Mouse (Mus musculus) liver, embryonic 16.5 days (tissue): ENCODE measurements around the gene Ubr3. TPM values are rescaled to one million over a fixed set of nuclear protein-coding genes. Genes with fewer than 3 reads are reported as not detected.
A peak's percentile ranks its signal among the peaks of the same experiment; 100 is the strongest.

Experiments
- ATAC-seq: fragments of 200-750 bp; cut with Nextera tagmentation; 2 replicates; pipeline ENCODE4 v1.8.0; 2017; ENCODE audit warnings: low read depth, mild to moderate bottlenecking, moderate number of reproducible peaks, moderate library complexity
- H3K27ac ChIP-seq: fragments of 300-500 bp; sonication (generic); 2 replicates; pipeline ENCODE4 v1.5.1; 2014; ENCODE audit warnings: mild to moderate bottlenecking, low read length
- H3K27me3 ChIP-seq: fragments of 300-500 bp; sonication (generic); 2 replicates; pipeline ENCODE4 v1.6.1; 2014; ENCODE audit warnings: low read depth, low read length, mixed read lengths; ENCODE audit not compliant: control insufficient read depth, insufficient read depth
- H3K36me3 ChIP-seq: fragments of 300-500 bp; sonication (generic); 2 replicates; pipeline ENCODE4 v1.6.1; 2014; ENCODE audit warnings: mild to moderate bottlenecking; ENCODE audit not compliant: control insufficient read depth, insufficient read depth
- H3K4me1 ChIP-seq: fragments of 300-500 bp; sonication (generic); 2 replicates; pipeline ENCODE4 v1.6.1; 2014; ENCODE audit warnings: low read depth, low read length, mixed read lengths; ENCODE audit not compliant: control insufficient read depth
- H3K4me2 ChIP-seq: fragments of 300-500 bp; sonication (generic); 2 replicates; pipeline ENCODE4 v1.6.1; 2014; ENCODE audit warnings: low read depth, low read length, mixed read lengths
- H3K4me3 ChIP-seq: fragments of 300-500 bp; sonication (generic); 2 replicates; pipeline ENCODE4 v1.5.1; 2014; ENCODE audit warnings: low read depth, mild to moderate bottlenecking, low read length
- H3K9ac ChIP-seq: fragments of 300-500 bp; sonication (generic); 2 replicates; pipeline ENCODE4 v1.6.1; 2014; ENCODE audit warnings: low read depth, low read length
- H3K9me3 ChIP-seq: fragments of 300-500 bp; sonication (generic); replicated peaks from 2 replicates; pipeline ENCODE4 v1.6.1; 2016; ENCODE audit warnings: low read length; ENCODE audit not compliant: control insufficient read depth
- WGBS: fragments of 180-500 bp; shearing (Covaris S2); extraction: QIAGEN DNeasy Blood & Tissue Kit; methylation state at CpG from one replicate; pipeline ENCODE4 v1.1.7; 2014; ENCODE audit not compliant: insufficient replicate concordance; 5-methylcytosine and 5-hydroxymethylcytosine counted together
- polyA plus RNA-seq: library from polyadenylated mRNA; unstranded; fragments of >200 nt; fragmentation: Nextera tagmentation; extraction: Ambion mirVana; gene quantifications from 2 replicates; pipeline ENCODE4 v1.2.1, GENCODE M21; 2015

Ubr3 gene
- polyA plus RNA-seq, 1 experiment from 2014 or later = 4.8 TPM

DNA sequence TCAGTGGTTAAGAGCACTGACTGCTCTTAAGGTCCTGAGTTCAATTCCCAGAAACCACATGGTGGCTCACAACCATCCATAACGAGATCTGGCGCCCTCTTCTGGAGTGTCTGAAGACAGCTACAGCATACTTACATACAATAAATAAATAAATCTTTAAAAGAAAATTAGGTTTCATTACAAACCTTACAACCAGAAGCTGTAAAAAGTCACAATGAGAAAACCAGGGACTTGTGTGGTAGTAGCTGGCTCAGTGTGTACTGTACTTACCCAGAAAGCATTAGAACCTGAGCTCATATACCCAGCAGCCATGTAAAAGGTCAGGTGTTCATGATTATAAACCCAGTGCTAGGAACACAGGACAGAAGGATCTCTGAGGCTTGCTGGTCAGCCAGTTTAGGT lies 13.1 kb upstream of the Ubr3 start:
- no peaks in the 10 kb centered on the region for H3K9me3 ChIP-seq
- H3K36me3 ChIP-seq = no peaks in the 10 kb centered on the region
- peak overlapping the region; percentile 90; the same call in 1 of the 2 replicates for H3K9ac ChIP-seq
- 35% methylated on average over 2 of the region's 2 CpGs for WGBS
- H3K27ac ChIP-seq = peak overlapping the region; percentile 86; the same call in 1 of the 2 replicates
- no peaks in the 10 kb centered on the region for H3K27me3 ChIP-seq
- peak overlapping the region; percentile 86 for H3K4me3 ChIP-seq
- peak overlapping the region; percentile 71 for H3K4me2 ChIP-seq
- peaks cover 7% of the 10 kb centered on the region for H3K4me1 ChIP-seq
- no peak for ATAC-seq

DNA sequence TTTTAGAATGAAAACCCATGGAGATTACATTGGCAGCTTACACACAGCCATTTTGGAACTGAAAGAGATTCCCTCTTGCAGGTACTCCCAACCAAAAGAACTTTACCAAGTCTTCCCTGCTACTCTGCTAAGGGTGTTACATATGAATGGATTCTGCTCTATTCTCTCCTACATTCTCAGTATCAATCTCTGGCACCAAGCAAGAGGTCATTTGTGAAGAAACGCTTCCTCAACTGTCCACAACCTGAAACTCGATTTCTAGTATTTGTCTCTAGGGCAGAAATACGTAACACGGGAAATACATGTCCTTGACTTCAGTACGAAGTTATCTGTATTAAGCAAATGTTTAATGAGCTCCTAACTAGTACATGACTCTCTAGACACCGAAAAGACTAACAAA lies 12.5 kb upstream of the Ubr3 start:
- Histone ChIP-seq H3K9ac (peak overlapping the region; percentile 90), H3K27ac (peak overlapping the region; percentile 86), H3K4me2 (peak overlapping the region; percentile 71), H3K36me3 (no peaks in the 10 kb centered on the region), H3K4me3 (peak overlapping the region; percentile 86), H3K27me3 (no peaks in the 10 kb centered on the region), H3K4me1 (peaks cover 7% of the 10 kb centered on the region), H3K9me3 (no peaks in the 10 kb centered on the region)
- WGBS = 21% methylated on average over 6 of the region's 6 CpGs
- no peak for ATAC-seq

DNA sequence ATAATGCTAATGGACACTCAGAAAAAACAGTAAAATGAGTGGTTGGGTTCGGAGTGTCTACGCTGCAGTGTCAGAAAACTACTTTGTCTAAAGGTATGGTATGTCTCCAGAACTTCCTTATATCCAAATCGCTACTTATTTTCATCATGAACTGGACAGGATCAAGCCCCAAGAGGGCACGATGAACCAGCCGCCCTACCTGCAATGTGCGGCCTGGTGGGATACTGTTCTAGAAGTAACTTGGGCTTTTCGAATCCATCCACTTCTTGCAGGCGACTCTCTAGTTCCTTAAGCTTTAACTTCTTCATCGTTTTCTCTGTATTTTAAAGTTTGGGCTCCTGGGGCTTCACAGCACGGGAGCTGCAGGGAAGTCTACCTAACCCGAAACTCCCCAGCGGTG lies 12.0 kb upstream of the Ubr3 start:
- H3K4me1 ChIP-seq = peaks cover 7% of the 10 kb centered on the region
- peak overlapping the region; percentile 86 for H3K27ac ChIP-seq
- no peaks in the 10 kb centered on the region for H3K9me3 ChIP-seq
- H3K4me3 ChIP-seq = peak overlapping the region; percentile 86
- peak overlapping the region; percentile 71 for H3K4me2 ChIP-seq
- no peaks in the 10 kb centered on the region for H3K36me3 ChIP-seq
- peak; percentile 53 for ATAC-seq
- 3% methylated on average over 12 of the region's 12 CpGs for WGBS
- H3K9ac ChIP-seq = peak overlapping the region; percentile 90
- no peaks in the 10 kb centered on the region for H3K27me3 ChIP-seq

DNA sequence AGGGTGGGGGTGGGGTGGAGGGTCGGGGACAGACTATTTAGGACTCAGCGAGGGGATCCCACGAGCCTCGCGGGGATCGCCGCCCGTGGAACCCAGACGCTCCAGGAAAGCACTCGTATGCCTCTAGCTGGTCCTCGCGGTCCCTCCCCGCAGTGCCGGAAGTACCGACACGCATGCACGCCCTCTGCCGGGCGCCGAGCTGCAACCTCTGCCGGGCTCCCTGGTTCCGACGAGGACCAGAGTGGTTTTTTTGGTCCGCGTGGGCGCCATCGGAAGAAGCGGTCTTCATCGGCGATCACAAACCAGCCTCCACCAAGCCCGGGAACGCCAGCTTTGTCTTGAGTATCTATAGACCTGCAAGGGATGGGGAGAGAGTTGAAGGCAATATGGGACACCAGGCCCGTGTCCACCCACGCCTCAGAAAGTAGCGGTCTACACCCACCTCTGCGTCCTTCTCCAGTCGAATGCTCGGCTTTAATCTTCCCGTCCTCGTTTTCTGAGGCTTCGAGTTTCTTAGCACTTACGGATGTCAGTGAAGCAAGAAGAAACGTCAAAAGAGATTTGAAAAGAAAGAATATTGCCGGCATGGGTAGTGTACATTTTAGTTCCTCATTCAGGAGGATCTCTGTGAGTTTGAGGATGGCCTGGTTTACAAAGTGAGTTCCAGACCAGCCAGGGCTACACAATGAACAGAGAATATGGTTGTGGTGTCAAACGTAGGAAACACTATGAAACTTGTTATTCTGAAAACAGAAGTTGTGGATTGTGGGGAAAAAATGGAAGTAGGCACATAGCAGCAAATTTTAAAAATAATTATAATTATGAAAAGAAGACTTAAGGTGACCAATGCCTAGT lies 11.4 kb upstream of the Ubr3 start, which contains the start of gene Mettl5:
TSS of gene Mettl5 (minus strand) at position 165 of the 855 bp plus-strand sequence.
- under 1% methylated on average over 45 of the region's 45 CpGs for WGBS
- Histone ChIP-seq H3K36me3 (no peaks in the 10 kb centered on the region), H3K4me3 (peak within 1 kb of the TSS; percentile 86), H3K27ac (peak within 1 kb of the TSS; percentile 86), H3K4me2 (peak within 1 kb of the TSS; percentile 71), H3K9me3 (no peaks in the 10 kb centered on the region), H3K4me1 (peaks cover 7% of the 10 kb centered on the region), H3K9ac (peak within 1 kb of the TSS; percentile 90), H3K27me3 (no peaks in the 10 kb centered on the region)
- ATAC-seq = peak; percentile 98

DNA sequence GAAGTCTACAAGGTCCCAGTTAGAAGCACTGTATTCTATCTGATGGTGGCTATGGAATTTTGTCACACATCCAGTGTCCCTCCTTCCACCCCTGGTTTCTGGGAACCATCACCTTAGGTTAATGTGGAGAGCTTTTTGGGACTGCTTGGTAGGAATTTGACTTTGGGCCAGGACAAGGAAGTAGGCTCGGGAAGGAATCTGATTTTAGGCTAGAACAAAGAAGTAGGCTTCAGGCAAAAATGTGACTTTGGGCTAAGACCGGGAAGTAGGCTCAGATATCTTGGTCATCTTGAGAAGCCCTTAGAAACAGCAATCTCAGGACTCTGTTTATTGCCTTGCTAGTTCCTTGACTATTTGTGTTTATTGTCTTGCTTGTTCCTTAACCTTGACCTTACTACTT lies 8.1 kb upstream of the Ubr3 start:
- H3K27ac ChIP-seq = no peak overlapping the region
- 47% methylated on average over 2 of the region's 2 CpGs for WGBS
- no peaks in the 10 kb centered on the region for H3K27me3 ChIP-seq
- H3K36me3 ChIP-seq = no peaks in the 10 kb centered on the region
- no peaks in the 10 kb centered on the region for H3K9me3 ChIP-seq
- no peak overlapping the region for H3K9ac ChIP-seq
- peaks cover 10% of the 10 kb centered on the region for H3K4me1 ChIP-seq
- no peak overlapping the region for H3K4me2 ChIP-seq
- no peak overlapping the region for H3K4me3 ChIP-seq
- ATAC-seq = no peak

DNA sequence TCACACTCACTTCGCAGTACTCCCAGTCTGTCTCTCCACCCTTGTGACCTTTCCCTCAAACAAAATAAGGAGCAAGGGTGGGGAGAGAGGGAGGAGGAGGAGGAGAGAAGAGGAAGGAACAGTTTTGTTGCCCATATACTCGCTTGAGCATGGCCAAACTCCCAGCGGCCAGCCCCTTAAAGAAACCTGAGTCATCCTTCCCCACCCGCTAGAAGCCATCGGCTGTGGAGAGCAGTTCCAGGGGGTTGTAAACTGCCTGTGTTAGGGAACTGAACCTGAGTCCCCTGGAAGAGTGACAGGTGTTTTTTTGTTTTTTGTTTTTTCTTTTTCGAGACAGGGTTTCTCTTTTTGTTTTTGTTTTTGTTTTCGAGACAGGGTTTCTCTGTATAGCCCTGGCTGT lies 6.2 kb upstream of the Ubr3 start:
- peak; percentile 27; the same call in 1 of the 2 replicates for ATAC-seq
- no peaks in the 10 kb centered on the region for H3K27me3 ChIP-seq
- no peak overlapping the region for H3K27ac ChIP-seq
- peaks cover 4% of the 10 kb centered on the region for H3K4me1 ChIP-seq
- H3K4me2 ChIP-seq = no peak overlapping the region
- H3K4me3 ChIP-seq = no peak overlapping the region
- WGBS = 32% methylated on average over 7 of the region's 7 CpGs
- H3K36me3 ChIP-seq = no peaks in the 10 kb centered on the region
- H3K9me3 ChIP-seq = no peaks in the 10 kb centered on the region
- H3K9ac ChIP-seq = no peak overlapping the region

DNA sequence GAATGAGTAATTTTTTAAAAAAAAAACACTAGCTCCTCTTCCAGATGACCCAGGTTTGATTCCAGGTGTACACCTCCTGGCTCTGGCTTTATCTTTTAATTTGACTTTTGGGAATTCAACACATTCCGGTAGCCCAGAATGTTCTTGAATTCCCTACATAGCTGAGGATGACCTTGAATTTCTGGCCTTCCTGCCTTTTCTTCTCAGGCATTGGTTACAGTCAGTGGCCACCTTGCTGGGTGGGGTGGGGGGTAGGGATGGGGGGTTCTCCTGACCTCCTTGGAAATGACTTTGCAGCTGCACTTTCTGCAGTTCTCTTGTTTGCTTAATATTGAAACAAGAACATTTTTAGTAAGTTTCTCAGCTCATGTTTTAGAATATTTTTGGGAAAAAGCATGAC lies 3.9 kb upstream of the Ubr3 start:
- no peak overlapping the region for H3K9ac ChIP-seq
- H3K4me3 ChIP-seq = no peak overlapping the region
- no peak overlapping the region for H3K4me2 ChIP-seq
- H3K27me3 ChIP-seq = no peaks in the 10 kb centered on the region
- peaks cover 12% of the 10 kb centered on the region for H3K4me1 ChIP-seq
- no peaks in the 10 kb centered on the region for H3K9me3 ChIP-seq
- no peak for ATAC-seq
- 93% methylated on average over 1 of the region's 1 CpGs for WGBS
- H3K36me3 ChIP-seq = no peaks in the 10 kb centered on the region
- H3K27ac ChIP-seq = no peak overlapping the region

DNA sequence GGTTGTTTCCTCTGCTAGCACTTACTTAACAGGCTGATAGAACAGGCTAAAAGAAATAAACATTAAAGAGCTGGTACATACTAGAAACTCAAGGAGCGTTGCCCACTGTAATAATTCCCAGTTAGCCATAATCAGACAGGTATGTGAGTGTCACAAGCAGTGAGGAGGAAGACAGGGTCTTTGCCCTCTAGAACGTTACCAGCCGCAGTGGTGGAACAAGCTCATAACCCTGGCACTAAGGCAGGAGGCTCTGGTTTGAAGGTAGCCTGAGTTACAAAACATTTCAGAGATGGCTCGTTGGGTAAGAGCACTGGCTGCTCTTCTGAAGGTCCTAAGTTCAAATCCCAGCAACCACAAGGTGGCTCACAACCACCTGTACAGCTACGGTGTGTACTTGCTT lies 3.2 kb upstream of the Ubr3 start:
- Histone ChIP-seq H3K27ac (no peak overlapping the region), H3K4me1 (peaks cover 19% of the 10 kb centered on the region), H3K36me3 (no peaks in the 10 kb centered on the region), H3K4me3 (no peak overlapping the region), H3K27me3 (no peaks in the 10 kb centered on the region), H3K4me2 (no peak overlapping the region), H3K9me3 (no peaks in the 10 kb centered on the region), H3K9ac (no peak overlapping the region)
- 77% methylated on average over 5 of the region's 5 CpGs for WGBS
- no peak for ATAC-seq

DNA sequence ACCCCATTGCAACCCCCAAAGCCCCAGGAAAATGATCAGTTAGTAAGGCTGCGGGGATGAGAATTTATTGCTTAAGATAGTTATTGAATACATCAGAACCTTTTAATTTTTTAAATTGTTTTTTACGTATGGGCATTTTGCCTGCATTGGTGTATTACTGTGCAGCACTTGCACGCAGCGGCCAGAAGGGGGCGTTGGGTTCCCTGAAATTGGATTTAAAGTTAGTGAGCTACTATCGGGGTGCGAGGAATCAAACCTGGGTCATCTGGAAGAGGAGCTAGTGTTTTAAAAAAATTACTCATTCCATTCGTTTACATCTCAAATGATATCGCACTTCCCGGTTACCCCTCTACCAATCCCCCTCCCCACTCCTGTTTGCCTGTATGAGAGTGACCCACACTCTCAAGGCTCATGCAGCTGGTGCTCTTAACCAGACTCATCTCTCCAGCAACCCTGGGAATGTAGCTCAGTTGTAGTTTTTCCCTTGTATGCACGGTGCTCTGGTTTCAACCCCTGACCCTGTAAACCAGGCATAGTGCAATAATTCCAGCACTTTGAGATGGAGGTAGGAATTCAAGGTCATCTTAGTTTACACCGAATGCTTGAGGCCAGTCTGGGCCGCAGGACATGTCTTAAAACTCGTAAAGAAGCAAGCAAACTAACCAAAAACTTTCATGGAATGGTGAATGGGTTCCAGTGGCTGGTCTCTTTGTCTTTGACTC lies 1.4 kb upstream of the Ubr3 start:
- H3K4me2 ChIP-seq = no peak overlapping the region
- peak overlapping the region; percentile 75 for H3K27ac ChIP-seq
- no peaks in the 10 kb centered on the region for H3K27me3 ChIP-seq
- WGBS = 61% methylated on average over 14 of the region's 14 CpGs
- no peak overlapping the region for H3K4me3 ChIP-seq
- no peak for ATAC-seq
- peaks cover 21% of the 10 kb centered on the region for H3K4me1 ChIP-seq
- no peaks in the 10 kb centered on the region for H3K9me3 ChIP-seq
- no peak overlapping the region for H3K9ac ChIP-seq
- H3K36me3 ChIP-seq = no peaks in the 10 kb centered on the region
